Mouse (Mus musculus) inflammation-experienced regulatory T-cells, adult 6 months (primary cell): Measurements from ENCODE around the gene Sec14l4. TPM values are rescaled to one million over a fixed set of nuclear protein-coding genes. Genes with fewer than 3 reads are reported as not detected.
"Not testable (repeated sequence)": the region's sequence is repeated elsewhere in the genome, so short reads cannot be mapped to it uniquely, and the experiment has no call there.

Source experiments
- ATAC-seq: one replicate; pipeline ENCODE4 v1.8.0; 2017
- polyA plus RNA-seq, 3 experiments: library from polyadenylated mRNA; unstranded; fragments of 100-300 nt; shearing (Covaris generic); gene quantifications; one replicate each; pipeline ENCODE4 v1.2.1; 2017

Sec14l4 gene
- not detected for polyA plus RNA-seq

- no peak for ATAC-seq
Observed at GRCm38 (mm10) chr11:4031126-4031941, at the start of gene Sec14l4. Gene Sec14l4 (plus strand): TSS chr11:4031462.

- no peak for ATAC-seq
Observed at GRCm38 (mm10) chr11:3981536-3981935, 49.7 kb upstream of the Sec14l4 start.

- no peak for ATAC-seq
Observed at GRCm38 (mm10) chr11:3982275-3983209, 48.7 kb upstream of the Sec14l4 start.

GRCm38 (mm10) chr11:3983291-3983862 lies 47.9 kb upstream of the Sec14l4 start, which contains the start of gene Gal3st1:
Gene Gal3st1 (plus strand): TSS chr11:3983636.
- no peak for ATAC-seq

GRCm38 (mm10) chr11:3983863-3984745 lies 47.2 kb upstream of the Sec14l4 start:
- no peak for ATAC-seq

GRCm38 (mm10) chr11:3989748-3990147 lies 41.5 kb upstream of the Sec14l4 start:
- no peak for ATAC-seq

- no peak for ATAC-seq
Observed at GRCm38 (mm10) chr11:3993132-3993531, 38.1 kb upstream of the Sec14l4 start.

GRCm38 (mm10) chr11:3993914-3994313 lies 37.3 kb upstream of the Sec14l4 start:
- ATAC-seq: no peak

- ATAC-seq: no peak
Observed at GRCm38 (mm10) chr11:3995511-3995910, 35.8 kb upstream of the Sec14l4 start.

GRCm38 (mm10) chr11:3996840-3997239 lies 34.4 kb upstream of the Sec14l4 start:
- no peak for ATAC-seq

GRCm38 (mm10) chr11:3997978-3998720 lies 33.1 kb upstream of the Sec14l4 start:
- ATAC-seq: no peak

- ATAC-seq: no peak
Observed at GRCm38 (mm10) chr11:3999547-3999946, 31.7 kb upstream of the Sec14l4 start.

- ATAC-seq: no peak
Observed at GRCm38 (mm10) chr11:4001603-4002002, 29.7 kb upstream of the Sec14l4 start.

GRCm38 (mm10) chr11:4005220-4005805 lies 25.9 kb upstream of the Sec14l4 start:
- ATAC-seq: no peak

- no peak for ATAC-seq
Observed at GRCm38 (mm10) chr11:4006462-4006861, 24.8 kb upstream of the Sec14l4 start.

GRCm38 (mm10) chr11:4012616-4013015 lies 18.6 kb upstream of the Sec14l4 start:
- ATAC-seq: no peak

- not testable (repeated sequence) for ATAC-seq
Observed at GRCm38 (mm10) chr11:4015796-4016195, 15.5 kb upstream of the Sec14l4 start.

- not testable (repeated sequence) for ATAC-seq
Observed at GRCm38 (mm10) chr11:4022111-4022510, 9.2 kb upstream of the Sec14l4 start.

- no peak for ATAC-seq
Observed at GRCm38 (mm10) chr11:4023321-4023720, 7.9 kb upstream of the Sec14l4 start.

GRCm38 (mm10) chr11:4027066-4027465 lies 4.2 kb upstream of the Sec14l4 start:
- ATAC-seq: no peak
